Mouse (Mus musculus) liver, embryonic 11.5 days (tissue): ENCODE measurements around the gene BC048671. TPM values are rescaled to one million over a fixed set of nuclear protein-coding genes. Genes with fewer than 3 reads are reported as not detected.

ENCODE experiments used
- ATAC-seq: fragments of 200-750 bp; cut with Nextera tagmentation; replicated peaks from 2 replicates; pipeline ENCODE4 v1.8.0; 2017; ENCODE audit warnings: moderate number of reproducible peaks, mild to moderate bottlenecking, moderate TSS enrichment, moderate library complexity; ENCODE audit not compliant: low FRiP score
- DNase-seq: peaks from one replicate; pipeline ENCODE4 v3.0.0-alpha.2; 2017; ENCODE audit warnings: low spot score
- H3K27ac ChIP-seq: fragments of 300-500 bp; sonication (generic); 2 replicates; pipeline ENCODE4 v1.5.1; 2014; ENCODE audit warnings: mild to moderate bottlenecking, low read depth, low read length, control low read depth
- H3K27me3 ChIP-seq: fragments of 300-500 bp; sonication (generic); replicated peaks from 2 replicates; pipeline ENCODE4 v1.6.1; 2014; ENCODE audit warnings: low read length, mixed read lengths; ENCODE audit not compliant: control insufficient read depth, insufficient read depth
- H3K36me3 ChIP-seq: fragments of 300-500 bp; sonication (generic); 2 replicates; pipeline ENCODE4 v1.6.1; 2014; ENCODE audit warnings: mild to moderate bottlenecking, low read length, moderate library complexity, mixed read lengths; ENCODE audit not compliant: control insufficient read depth, insufficient read depth
- H3K4me1 ChIP-seq: fragments of 300-500 bp; sonication (generic); replicated peaks from 2 replicates; pipeline ENCODE4 v1.6.1; 2014; ENCODE audit warnings: low read length, mixed read lengths; ENCODE audit not compliant: control insufficient read depth, insufficient read depth
- H3K4me2 ChIP-seq: fragments of 300-500 bp; sonication (generic); 2 replicates; pipeline ENCODE4 v1.6.1; 2014; ENCODE audit warnings: mild to moderate bottlenecking, control low read depth, moderate library complexity
- H3K4me3 ChIP-seq: fragments of 300-500 bp; sonication (generic); 2 replicates; pipeline ENCODE4 v1.5.1; 2014; ENCODE audit warnings: low read depth, low read length, control low read depth
- H3K9ac ChIP-seq: fragments of 300-500 bp; sonication (generic); 2 replicates; pipeline ENCODE4 v1.6.1; 2014; ENCODE audit warnings: low read depth, low read length, control low read depth
- H3K9me3 ChIP-seq: fragments of 300-500 bp; sonication (generic); 2 replicates; pipeline ENCODE4 v1.6.1; 2016; ENCODE audit warnings: low read length, inconsistent platforms, mixed read lengths; ENCODE audit not compliant: control insufficient read depth
- WGBS: fragments of 180-500 bp; shearing (Covaris S2); extraction: QIAGEN DNeasy Blood & Tissue Kit; methylation state at CpG from one replicate; pipeline ENCODE4 v1.1.7; 2014; 5-methylcytosine and 5-hydroxymethylcytosine counted together
- polyA plus RNA-seq: library from polyadenylated mRNA; unstranded; fragments of >200 nt; fragmentation: Nextera tagmentation; extraction: Ambion mirVana; gene quantifications from 2 replicates; pipeline ENCODE4 v1.2.1, GENCODE M21; 2014

BC048671 gene
- polyA plus RNA-seq, 1 experiment from 2014 or later = not detected

DNA sequence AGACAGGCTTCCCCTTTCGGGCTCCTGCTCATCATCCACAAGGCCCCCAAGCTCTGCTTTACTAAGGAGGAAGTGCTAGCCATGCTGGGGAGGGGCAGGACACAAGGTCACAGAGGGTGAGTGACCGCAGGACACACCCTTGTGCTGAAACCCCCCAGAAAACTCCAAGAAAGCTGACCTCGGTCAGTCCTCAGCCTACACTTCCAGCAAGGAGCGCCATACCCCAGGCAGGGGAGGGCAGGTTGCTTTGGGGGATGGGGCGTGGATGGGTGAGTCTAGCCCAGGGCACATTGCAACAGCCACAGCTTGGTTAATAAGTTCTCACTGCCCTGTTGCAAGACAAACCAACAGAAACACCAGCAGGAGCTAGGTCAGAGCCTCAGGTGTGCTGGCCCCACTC, 19.4 kb downstream of the BC048671 start:
- no peak overlapping the region for H3K4me3 ChIP-seq
- H3K36me3 ChIP-seq = no peaks in the 10 kb centered on the region
- H3K4me2 ChIP-seq = no peak overlapping the region
- no peaks in the 10 kb centered on the region for H3K4me1 ChIP-seq
- peaks cover 4% of the 10 kb centered on the region; the same call in 1 of the 2 replicates for H3K27me3 ChIP-seq
- 69% methylated on average over 5 of the region's 5 CpGs for WGBS
- peak overlapping the region; percentile 67 for H3K27ac ChIP-seq
- ATAC-seq (peak; percentile 55), DNase-seq (no peak)
- H3K9me3 ChIP-seq = no peaks in the 10 kb centered on the region
- no peak overlapping the region for H3K9ac ChIP-seq

DNA sequence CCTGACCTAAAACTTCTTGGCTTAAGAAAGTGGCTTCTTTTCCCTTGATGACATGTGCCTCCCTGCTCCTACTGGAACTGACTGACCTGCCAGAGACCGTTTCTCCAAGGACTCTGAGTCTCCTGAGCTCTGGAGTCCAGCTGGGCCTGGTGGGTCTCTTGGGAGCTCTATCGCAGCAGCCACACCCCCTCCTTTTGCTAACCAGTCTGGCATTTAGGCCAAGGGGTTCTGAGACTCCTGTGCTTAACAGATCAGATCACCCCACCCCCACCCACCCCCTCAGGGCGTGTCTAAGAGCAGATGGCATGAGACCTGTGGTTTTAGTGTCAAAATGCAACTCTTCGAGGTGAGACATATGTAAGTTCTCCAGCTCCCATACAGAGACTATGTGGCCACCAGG, 20.8 kb downstream of the BC048671 start:
- Histone ChIP-seq H3K4me2 (no peak overlapping the region), H3K4me3 (no peak overlapping the region), H3K9ac (no peak overlapping the region), H3K27ac (no peak overlapping the region), H3K27me3 (peaks cover 4% of the 10 kb centered on the region; the same call in 1 of the 2 replicates), H3K9me3 (no peaks in the 10 kb centered on the region), H3K36me3 (no peaks in the 10 kb centered on the region), H3K4me1 (no peaks in the 10 kb centered on the region)
- 44% methylated on average over 4 of the region's 4 CpGs for WGBS
- DNase-seq (no peak), ATAC-seq (no peak)

DNA sequence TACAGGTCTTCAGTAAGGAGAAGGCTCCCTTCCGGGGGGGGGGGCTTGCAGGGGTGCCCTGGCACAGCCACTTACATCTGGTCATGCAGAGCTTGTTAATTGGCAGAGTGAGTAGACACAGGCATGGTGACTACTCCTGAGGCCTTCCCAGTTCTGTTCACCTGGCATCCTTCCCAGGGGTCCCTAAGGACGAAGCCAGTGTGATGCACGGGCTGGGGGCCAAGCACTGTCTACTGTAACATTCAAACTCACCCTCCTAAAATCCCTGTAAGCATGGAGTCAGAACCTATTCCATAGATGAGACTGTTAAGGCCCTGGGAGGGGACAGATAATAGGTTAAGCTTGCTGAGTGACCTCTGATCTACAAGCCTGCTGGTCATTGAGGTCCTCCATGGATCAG, 23.0 kb downstream of the BC048671 start:
- Histone ChIP-seq H3K4me3 (peak overlapping the region; percentile 44; the same call in 1 of the 2 replicates), H3K27me3 (peaks cover 4% of the 10 kb centered on the region; the same call in 1 of the 2 replicates)
- DNase-seq = no peak

DNA sequence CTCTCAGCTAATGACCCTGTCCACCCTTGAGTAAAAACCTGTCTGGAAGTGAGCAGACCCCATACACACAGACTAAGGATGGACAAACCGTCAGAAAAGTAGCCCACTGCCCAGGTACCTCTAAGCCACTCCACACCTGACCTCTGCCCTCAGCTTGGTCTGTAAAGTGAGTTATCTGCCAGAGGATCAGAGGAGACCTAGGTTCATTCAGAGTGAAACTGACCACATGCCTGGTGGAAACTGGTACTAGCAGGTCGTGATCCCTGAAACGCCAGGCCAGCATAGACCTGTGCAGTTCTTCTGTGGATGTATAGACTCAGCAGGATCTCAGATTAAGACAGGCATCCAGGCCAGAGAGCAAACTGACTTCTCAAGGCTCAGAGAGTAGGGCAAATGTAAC, 23.4 kb downstream of the BC048671 start:
- no peak overlapping the region for H3K27ac ChIP-seq

More for the DNA sequence above, 23.0 kb downstream of the BC048671 start:
- Histone ChIP-seq H3K27ac (no peak overlapping the region), H3K9ac (no peak overlapping the region), H3K36me3 (no peaks in the 10 kb centered on the region), H3K4me1 (no peaks in the 10 kb centered on the region), H3K9me3 (no peaks in the 10 kb centered on the region), H3K4me2 (peak overlapping the region; percentile 55)
- peak; percentile 8; the same call in 1 of the 2 replicates for ATAC-seq
- 72% methylated on average over 3 of the region's 3 CpGs for WGBS

DNA sequence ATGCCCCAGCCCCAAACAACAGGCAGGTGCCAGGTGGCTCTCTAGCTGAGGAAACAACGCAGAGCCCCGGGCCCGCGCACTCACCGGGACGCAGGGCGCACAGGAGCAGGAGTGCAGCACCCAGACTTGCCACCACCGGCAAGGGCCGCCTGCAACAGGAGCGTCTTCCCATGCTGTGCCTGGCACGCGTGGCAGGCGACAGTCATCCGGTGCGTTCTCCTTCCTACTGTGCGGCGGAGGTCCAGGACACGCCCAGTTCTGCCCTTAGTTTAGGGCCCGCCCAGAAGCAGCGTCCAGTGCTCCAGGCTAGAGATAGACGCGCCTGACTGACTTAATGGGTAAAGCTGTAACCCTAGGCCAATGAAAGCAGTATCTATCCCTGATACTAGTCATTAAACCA, 24.0 kb downstream of the BC048671 start, which contains the start of gene Chst13:
TSS of gene Chst13 (minus strand) at position 195 of the 400 bp plus-strand sequence.
- peak within 1 kb of the TSS; percentile 55 for H3K4me2 ChIP-seq
- H3K9ac ChIP-seq = no peak within 1 kb of the TSS
- WGBS = 9% methylated on average over 22 of the region's 22 CpGs
- no peaks in the 10 kb centered on the region for H3K9me3 ChIP-seq
- ATAC-seq (peak; percentile 51), DNase-seq (no peak)
- H3K36me3 ChIP-seq = no peaks in the 10 kb centered on the region
- peaks cover 4% of the 10 kb centered on the region; the same call in 1 of the 2 replicates for H3K27me3 ChIP-seq
- no peak within 1 kb of the TSS for H3K27ac ChIP-seq
- H3K4me1 ChIP-seq = no peaks in the 10 kb centered on the region
- H3K4me3 ChIP-seq = peak within 1 kb of the TSS; percentile 44

More for the DNA sequence above, 23.4 kb downstream of the BC048671 start:
- H3K4me2 ChIP-seq = peak overlapping the region; percentile 55
- peaks cover 4% of the 10 kb centered on the region; the same call in 1 of the 2 replicates for H3K27me3 ChIP-seq
- no peaks in the 10 kb centered on the region for H3K4me1 ChIP-seq
- ATAC-seq (peak; percentile 44; the same call in 1 of the 2 replicates), DNase-seq (no peak)
- peak overlapping the region; percentile 44 for H3K4me3 ChIP-seq
- no peaks in the 10 kb centered on the region for H3K36me3 ChIP-seq
- H3K9ac ChIP-seq = no peak overlapping the region
- no peaks in the 10 kb centered on the region for H3K9me3 ChIP-seq
- WGBS = 53% methylated on average over 3 of the region's 3 CpGs

DNA sequence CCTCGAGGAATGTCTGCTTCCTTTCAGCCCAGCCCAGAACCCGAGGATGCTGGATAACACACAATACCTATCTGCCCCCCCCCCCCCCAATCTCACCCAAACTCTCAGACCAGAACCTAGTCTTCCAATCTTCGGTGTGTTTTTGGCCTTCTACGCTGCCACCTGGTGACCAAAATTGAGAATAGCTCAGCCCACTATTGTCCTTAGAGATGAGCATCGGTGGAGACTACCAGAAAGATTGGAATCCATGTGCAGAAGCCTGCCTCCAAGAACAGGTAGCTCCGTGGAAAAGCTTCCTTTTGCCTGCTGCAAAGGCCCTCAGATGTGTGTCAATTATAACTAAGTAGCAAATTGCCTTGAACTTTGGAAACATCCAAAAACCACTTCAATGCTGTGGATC, 26.7 kb downstream of the BC048671 start:
- WGBS = 21% methylated on average over 6 of the region's 6 CpGs
- Histone ChIP-seq H3K36me3 (no peaks in the 10 kb centered on the region), H3K4me2 (no peak overlapping the region), H3K27me3 (peaks cover 4% of the 10 kb centered on the region; the same call in 1 of the 2 replicates), H3K27ac (no peak overlapping the region), H3K9me3 (no peaks in the 10 kb centered on the region), H3K4me3 (no peak overlapping the region), H3K9ac (no peak overlapping the region), H3K4me1 (no peaks in the 10 kb centered on the region)
- DNase-seq = no peak
- ATAC-seq = no peak

DNA sequence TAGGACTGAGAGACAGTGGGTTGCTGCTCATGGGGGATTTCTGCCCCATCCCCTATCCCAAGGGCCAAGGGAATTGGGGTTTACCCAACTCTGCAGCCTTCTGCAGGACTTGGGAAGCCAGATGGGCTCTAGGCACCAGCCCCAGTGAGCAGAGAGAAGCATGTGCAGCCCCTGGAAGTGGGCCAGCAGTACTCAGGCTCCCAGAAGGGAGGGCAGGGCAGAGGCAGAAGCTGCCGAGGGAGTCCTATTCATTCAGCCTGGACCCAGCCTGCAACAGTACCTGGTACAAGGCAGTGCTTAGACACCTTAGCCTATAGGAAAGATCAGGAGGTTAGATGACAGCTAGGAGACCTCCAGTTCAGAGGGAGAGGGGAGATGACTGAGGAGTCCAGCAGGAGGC, 28.9 kb downstream of the BC048671 start:
- Histone ChIP-seq H3K9ac (no peak overlapping the region), H3K4me1 (no peaks in the 10 kb centered on the region), H3K4me2 (no peak overlapping the region), H3K4me3 (no peak overlapping the region), H3K36me3 (no peaks in the 10 kb centered on the region), H3K27ac (no peak overlapping the region), H3K27me3 (peaks cover 2% of the 10 kb centered on the region; the same call in 1 of the 2 replicates), H3K9me3 (no peaks in the 10 kb centered on the region)
- WGBS = 35% methylated on average over 1 of the region's 1 CpGs
- ATAC-seq (no peak), DNase-seq (no peak)

DNA sequence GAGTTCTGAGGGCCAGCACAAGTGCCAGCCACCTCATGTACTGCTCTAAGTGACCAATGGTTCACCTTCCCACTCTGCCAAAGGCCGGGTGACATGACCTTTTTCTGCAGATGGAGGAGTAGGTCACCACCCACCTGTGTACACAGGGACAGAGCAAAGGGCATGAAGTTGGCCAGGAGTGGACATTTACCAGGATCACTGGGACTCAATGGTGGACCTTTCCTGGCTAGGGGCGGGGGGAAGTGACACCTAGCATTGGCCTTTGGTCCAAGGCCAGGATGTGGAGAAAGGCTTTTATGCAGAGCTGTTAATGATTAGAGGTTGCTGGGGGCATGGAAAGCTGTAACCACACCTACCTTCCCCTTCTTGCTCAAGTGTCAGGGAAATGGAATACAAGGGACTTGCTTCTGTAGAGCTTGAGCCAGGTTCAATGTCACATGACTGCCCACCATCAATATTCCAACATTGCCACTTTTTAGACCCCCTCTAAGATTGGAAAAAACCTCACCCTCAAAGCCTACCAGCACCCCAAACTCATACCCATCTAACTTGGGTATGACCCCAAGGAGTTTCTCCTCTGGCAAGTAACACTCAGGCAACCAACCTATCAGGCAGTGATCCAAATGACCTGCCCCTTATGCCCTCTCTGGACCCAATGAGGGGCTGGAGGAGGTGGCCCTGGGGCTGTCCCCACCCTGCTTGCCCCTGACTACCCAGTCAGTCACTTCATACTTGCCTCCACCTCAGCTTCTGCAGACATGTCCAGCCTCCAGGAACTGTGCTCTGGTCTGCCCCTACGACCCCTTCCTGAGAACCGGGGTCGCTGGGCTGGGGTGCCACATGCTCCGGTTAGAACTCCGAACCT, 31.8 kb downstream of the BC048671 start, which contains the start of gene Uroc1:
TSS of gene Uroc1 (plus strand) at position 724 of the 865 bp plus-strand sequence.
- ATAC-seq = peak; percentile 82
- Histone ChIP-seq H3K9ac (no peak within 1 kb of the TSS), H3K4me3 (no peak within 1 kb of the TSS), H3K27me3 (no peaks in the 10 kb centered on the region), H3K4me2 (peak within 1 kb of the TSS; percentile 29; the same call in 1 of the 2 replicates), H3K4me1 (no peaks in the 10 kb centered on the region), H3K9me3 (no peaks in the 10 kb centered on the region), H3K36me3 (no peaks in the 10 kb centered on the region), H3K27ac (peak within 1 kb of the TSS; percentile 6; the same call in 1 of the 2 replicates)
- DNase-seq = no peak
- WGBS = 72% methylated on average over 7 of the region's 7 CpGs
